Mouse (Mus musculus) naive thymus-derived CD4-positive, alpha-beta T cell, adult 2 months (primary cell): ENCODE measurements around the gene Phf10.
"Not testable (repeated sequence)": the region's sequence is repeated elsewhere in the genome, so short reads cannot be mapped to it uniquely, and the experiment has no call there.

Experiments used
- DNase-seq: peaks from one replicate; pipeline ENCODE4 v3.0.0-alpha.2; 2011; ENCODE audit warnings: low read depth

Phf10 gene

GRCm38 (mm10) chr17:14943009-14943728, 17.9 kb downstream of the Phf10 start, which contains the start of the genes Wdr27 and 1600012H06Rik:
Wdr27 (minus strand) TSS chr17:14943158.
1600012H06Rik (plus strand) TSS chr17:14943184.
- DNase-seq: peak; percentile 98

GRCm38 (mm10) chr17:14942181-14942580, 18.9 kb downstream of the Phf10 start:
- DNase-seq: not testable (repeated sequence)

DNA sequence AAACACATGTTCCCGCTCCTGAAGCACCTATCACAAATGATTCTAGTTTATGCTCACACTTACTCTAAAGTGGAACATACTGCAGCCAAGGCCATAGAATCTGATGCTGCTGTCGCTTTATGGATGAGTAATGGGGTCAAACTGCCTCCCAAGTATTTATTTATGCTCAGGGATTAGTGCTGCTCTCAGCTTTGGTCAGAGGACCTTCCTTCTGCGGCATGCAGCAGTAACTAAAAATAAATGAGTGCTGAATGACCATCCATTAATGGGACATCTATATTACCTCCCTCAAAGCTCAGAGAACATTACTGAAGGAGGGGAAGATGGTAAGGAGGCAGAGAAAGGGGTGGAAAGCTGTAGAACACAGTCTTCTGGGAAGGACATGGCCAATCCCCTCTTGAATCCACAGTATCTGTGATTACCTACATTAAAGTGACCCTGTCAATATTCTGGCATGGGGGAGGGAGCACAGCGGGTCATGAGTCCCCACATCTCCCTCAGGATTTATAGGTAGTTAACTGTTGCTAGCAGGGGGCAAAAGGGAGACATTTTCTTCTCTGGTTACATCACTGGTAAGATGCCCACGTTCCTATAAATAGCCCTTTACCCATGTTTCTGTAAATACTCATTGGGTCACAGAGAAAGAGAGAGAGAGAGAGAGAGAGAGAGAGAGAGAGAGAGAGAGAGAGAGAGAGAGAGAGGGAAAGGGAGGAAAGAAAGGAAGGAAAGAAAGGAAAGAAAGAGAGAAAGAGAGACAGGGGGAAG, 25.1 kb downstream of the Phf10 start:
- DNase-seq: no peak

DNA sequence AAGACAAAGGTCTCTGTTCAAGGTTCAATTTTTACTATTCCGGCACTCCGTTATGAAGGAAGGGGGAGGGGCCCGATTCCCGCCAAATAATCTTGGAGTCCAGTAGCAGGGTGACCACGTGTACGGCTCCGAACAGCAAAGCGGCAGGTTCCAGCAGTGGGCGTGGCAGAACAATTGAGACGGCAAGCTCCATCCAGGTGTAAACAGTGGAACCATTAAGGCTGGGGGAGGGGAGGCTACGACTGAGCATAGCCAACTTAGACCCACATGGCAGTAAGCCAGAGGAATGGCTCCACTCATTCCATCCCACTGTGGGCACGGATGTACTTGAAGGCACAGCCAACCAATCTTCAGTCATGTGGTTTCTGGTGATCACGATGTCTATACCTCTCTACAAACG, 25.8 kb downstream of the Phf10 start:
- DNase-seq: not testable (repeated sequence)

DNA sequence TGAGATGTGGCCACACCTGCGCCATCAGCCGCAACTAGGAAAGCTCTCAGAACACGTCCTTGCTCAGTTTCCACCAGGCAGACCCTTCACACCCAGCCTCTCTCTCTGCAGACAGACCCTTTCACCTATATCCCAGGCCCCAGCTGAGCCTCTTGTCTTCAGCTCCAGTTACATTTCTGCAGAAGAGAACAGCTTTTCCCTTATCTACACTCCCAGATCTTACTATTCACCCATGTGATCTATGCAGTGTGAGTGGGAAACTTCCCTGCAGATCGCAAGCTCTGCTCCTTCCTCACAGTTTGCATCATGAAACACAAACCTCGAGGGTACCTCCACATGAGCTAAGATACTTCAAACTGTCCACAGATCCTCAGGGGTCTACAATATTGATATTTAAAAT, 29.6 kb downstream of the Phf10 start:
- no peak for DNase-seq

DNA sequence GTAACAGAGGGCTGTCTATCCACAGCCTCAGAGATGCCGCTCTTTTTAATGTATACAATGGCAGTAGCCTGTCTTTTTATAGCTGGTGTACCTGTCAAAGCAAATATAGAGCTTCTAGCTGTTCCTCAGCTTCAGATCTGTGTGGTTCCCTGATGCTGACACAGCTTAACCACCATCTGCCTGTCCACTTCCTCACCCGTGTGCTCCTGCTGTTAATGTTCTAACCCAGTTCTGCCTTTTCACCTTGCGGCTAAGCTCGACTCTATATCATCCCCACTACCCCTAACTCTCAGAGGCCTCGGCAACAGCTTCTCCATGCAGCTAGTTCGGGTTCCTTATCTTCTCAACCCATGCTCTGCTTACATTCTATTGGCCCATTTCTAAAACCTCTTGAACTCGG, 30.4 kb downstream of the Phf10 start:
- DNase-seq: no peak

DNA sequence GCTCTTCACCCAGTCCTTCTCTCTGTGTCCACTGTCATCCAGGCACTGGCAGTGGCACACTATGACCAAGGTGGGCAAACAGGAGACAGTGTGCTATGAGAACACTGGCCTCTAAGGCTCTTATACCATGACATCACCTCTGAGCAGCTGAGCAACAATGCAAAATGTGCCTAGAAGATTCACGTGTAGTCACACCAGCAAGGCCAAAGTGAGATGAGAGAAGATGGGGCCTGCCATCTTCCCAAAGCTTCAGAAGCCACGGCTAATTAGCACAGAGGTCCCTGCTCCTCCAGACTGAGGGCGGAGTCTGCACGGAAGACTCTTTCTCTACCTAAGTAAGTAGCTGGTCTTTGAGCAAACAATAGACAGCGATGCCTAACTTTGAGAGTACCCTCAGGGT, 32.4 kb downstream of the Phf10 start:
- DNase-seq: no peak

- DNase-seq: no peak
These were observed 33.3 kb downstream of the Phf10 start for GRCm38 (mm10) chr17:14927644-14928218.

GRCm38 (mm10) chr17:14921582-14921981, 39.5 kb downstream of the Phf10 start:
- no peak for DNase-seq

GRCm38 (mm10) chr17:14917866-14918265, 43.2 kb downstream of the Phf10 start:
- DNase-seq: no peak

- no peak for DNase-seq
These were observed 46.7 kb downstream of the Phf10 start for GRCm38 (mm10) chr17:14914401-14914800.

DNA sequence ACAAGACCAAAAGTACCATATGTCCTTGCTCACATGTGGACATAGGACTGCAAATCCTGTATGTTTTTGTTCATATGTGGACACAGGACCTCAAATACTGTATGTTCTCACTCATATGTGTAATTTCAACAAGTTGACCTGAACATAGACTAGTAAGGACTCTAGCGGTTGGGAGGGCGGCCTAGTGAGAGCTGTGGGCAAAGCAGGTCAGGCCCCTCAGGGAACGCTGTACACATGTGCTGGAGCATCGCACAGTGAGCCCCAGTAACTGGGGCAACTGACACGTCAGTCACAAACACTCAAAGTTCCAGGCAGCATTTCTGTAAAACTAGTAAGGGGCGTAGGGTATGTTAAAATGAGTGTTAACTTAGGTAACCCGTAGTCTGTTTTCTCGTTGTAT, 48.1 kb downstream of the Phf10 start:
- DNase-seq: no peak

GRCm38 (mm10) chr17:14912420-14912819, 48.7 kb downstream of the Phf10 start:
- DNase-seq: peak; percentile 16

DNA sequence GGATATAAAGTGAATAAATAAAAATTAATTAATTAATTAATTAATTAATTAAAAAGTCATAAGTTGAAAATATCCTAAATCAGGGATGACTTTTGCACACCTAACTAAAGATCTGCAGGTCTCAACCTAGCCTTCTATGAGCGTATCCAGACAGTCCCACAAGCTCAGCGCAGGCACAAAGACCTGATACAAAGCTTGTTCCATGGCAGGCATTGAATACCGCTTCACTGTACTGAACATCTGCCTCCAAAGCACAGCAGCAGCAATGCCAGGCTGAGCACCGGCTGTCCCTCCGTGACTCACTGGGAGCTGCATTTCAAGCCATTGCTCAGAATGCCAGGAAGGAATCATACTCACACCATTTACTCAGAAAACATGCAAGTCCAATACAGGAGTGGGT, 50.3 kb downstream of the Phf10 start:
- no peak for DNase-seq

DNA sequence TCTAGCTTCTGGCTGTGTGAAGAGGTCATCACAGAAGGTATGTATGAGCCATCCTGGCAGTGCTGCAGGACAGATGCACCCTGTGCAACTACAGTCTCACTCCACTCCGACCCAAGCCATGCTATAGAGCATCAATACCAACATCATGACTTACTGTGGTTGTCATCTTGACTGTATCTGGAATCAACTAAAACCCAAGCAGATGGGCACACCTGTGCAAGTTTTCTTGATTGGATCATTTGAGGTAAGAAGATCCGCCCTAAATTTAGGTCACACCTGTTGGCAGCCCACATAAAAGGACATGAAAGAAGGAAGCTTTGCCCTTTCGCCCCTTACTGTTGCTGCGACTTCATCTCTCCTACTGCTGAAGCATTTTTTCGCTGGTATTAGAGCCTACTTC, 51.7 kb downstream of the Phf10 start:
- no peak for DNase-seq

DNA sequence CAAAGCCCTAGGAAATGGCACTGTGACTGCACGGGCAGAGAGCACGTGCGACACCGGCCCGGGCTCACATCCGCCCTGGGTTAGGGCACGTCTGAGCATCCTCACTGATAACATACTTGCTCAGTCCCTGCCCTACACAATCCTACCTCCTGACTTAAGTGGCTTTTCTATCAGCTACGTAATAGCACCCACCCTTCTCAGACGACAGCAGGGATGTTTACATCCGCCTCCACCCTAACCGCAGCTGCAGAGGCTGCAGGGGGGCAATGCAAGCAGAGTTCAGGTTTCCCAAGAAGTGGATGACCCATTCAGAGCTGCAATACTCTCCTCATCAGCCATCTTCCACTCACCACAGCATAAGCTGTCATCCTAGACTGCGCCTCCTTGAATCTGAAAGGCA, 53.9 kb downstream of the Phf10 start:
- DNase-seq: peak; percentile 32

- DNase-seq: no peak
These were observed 54.5 kb downstream of the Phf10 start for GRCm38 (mm10) chr17:14906611-14907010.

GRCm38 (mm10) chr17:14904637-14905265, 56.3 kb downstream of the Phf10 start:
- DNase-seq: peak; percentile 78

DNA sequence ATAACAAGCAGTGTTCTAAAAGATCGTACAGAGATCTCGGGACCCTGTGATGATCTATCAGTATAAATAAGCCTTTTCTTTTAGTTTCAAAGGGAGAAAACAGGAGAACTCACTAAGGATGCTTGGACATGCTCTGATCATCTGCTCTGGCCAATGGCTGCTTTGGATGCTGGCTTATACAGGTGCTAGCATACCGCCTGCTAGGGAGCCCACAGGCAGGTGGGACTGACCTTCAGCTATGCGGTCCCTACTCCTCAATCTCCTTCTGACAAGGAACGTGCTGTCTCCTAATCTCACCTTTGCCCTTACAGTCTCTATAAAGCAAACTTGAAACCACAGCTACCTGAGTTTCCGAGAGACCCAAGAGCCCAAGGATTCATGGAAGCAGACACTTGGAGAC, 56.9 kb downstream of the Phf10 start:
- no peak for DNase-seq

DNA sequence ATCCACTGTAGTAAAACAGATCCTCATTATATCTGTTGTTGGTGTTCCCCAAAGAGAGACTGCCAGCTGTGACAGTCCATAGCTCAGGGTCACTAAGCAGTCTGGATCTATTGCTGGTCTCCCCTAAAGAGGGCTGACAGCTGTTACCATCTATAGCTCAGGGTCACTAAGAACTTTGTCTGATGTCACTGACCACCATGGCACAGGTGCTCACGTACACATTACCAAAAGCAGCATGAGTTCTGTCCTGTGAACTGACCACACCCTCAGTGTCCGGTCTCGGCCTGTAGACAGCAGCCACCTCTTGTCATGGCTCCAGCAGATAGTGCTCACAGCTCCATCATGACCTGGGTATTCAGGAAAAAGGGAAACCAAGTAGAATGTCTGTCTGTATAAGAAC, 57.9 kb downstream of the Phf10 start:
- no peak for DNase-seq

DNA sequence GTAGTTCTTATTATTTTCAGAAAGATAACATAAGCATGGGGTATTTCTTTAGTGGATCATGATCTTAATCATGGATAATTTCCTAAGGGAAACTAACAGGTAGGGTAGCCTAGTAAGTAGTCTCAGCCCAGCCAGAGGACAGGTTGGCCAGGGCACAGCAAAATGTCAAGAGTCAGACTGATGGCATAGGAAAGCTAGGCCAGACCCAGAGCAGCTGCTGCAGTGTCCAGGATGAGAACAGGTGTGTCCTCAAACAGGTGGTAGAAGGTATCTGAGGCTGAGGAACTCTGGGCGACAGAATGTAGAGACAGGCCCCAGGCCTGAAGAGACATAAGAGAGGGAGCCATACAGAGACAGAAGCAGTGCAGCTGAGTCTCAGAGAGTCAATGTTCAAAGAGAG, 62.1 kb downstream of the Phf10 start:
- DNase-seq: no peak

- DNase-seq: peak; percentile 12
These were observed 66.0 kb downstream of the Phf10 start for GRCm38 (mm10) chr17:14895058-14895457.
